Mouse (Mus musculus) kidney, adult 11 months (tissue): ENCODE data around the gene Inpp4a.

Experiments used
- DNase-seq: peaks from one replicate; pipeline ENCODE4 v3.0.0; 2022

Gene Inpp4a

DNA sequence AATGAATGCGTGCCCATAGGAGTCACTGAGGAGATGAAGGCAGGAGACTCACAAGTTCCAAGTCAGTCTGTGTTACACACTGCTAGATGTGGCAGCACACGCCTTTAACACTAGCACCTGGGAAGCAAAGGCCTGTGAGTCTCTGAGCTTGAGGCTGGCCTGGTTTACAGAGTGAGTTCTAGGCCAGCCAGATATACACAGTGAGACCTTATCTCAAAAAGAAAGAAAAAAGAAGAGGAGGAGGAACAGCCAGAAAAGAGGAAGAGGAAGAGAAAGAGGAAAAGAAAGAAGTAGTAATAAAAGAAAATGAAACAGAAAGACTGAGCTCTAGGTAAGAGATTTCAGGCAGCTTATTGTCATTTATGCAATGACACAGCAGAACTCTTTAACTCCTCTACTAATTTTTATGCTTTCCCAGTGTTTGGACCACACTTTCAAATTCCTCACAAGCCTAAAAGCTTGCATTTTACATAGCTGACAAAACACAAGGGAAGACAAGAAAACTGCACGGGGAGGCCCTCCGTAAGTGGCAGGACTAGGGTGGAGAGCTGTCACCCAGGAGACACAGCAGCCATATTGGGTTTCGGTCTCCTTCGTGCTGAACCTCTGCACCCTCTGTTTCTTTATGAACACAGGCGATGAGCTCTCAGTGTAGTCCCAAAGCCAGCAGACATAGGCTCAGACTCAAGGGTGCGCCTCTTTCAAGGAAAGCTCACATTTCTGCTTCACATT is 127.6 kb downstream of the Inpp4a start:
- no peak for DNase-seq

DNA sequence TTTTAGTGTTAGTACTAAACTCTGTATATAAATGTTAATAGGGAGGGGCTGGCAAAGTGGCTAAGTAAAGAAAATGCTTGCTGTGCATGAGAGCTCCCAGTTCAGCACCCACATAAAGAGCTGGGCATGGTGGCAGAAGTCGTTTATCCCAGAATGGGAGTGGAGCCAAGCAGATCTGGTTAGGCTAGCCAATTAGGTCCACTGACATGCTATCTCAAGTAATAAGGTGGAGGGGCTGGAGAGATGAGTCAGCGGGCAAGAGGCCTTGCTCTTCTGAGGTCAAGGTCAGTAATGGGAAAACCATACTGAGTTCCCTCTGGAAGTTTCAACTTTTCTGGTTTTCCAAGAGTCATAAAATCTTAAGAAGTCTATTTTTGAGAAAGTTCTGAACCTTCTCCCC is 129.2 kb downstream of the Inpp4a start:
- DNase-seq: no peak

DNA sequence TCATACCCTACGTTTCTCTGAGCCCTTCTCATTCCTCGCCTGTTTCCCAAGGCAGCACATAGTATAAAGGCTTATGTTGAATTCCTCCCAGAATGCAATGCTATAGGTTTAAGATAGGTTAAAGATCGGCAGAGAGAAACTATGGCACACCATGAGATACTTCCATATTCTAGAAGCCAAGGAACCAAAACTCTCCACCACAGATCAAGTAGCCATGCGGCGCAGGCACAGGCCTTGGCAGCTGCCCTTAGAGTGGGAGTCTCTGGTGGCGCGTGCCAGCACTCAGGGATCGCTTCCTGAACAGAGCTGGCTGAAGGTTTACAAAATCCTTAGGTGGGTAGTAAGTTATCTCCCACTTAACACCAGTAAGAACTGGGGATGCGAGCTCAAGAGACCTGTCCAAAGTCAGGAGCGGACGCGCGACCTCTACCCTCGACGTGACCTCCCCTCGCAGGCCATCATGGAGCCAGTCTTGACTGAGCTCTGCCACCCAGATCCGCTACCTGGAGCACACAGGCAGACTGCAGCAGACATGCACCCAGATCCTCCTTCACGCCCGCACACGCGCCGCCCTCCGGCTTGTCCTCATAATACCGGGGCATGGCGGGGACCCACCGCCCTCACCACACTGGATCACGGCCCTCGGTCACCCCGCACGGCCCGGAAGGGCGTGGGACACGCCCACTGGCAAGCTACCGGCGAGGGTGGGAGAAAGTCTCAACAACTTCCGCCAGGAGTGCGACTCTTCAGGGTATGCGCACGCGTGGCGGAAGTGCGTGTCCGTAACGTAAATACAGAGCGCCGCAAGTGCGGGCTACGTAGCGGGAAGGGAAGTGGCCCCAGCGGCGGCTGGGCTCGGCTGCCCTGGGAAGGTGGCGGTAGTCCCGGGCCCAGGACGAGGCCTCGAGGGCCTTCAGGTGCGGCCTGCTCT is 130.0 kb downstream of the Inpp4a start, which contains the start of the genes Coa5 and Unc50:
Gene Coa5, minus strand, starts transcription at position 738 of the 931 bp plus-strand sequence.
Gene Unc50, plus strand, starts transcription at position 774 of the 931 bp plus-strand sequence.
- peak; percentile 95 for DNase-seq

DNA sequence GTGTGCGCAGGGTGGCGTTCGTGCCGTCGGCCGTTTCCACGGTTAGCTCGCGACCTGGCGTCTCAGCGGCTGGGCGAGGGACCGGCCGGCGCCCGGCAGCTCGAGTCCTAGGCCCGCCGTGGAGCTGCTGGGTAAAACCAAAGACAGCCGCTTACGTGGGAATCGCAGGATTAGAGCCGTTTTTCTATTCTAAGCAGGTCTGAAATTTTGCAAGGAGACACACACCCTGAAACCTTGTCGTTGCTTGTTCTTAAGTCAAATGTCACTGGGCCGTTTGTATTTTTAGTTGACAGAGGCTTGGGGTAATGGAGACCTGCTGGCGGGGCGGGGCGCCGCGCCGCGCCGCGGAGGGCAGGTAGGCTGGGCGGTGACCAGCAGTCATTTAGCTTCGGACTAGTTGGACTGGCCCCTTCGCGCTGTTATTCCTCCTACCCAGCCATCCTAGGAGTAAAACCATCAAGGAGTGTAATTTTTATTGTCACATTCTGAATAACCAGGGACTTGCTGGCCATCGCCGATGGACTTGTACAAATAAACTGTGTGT is 130.7 kb downstream of the Inpp4a start:
- DNase-seq: no peak

DNA sequence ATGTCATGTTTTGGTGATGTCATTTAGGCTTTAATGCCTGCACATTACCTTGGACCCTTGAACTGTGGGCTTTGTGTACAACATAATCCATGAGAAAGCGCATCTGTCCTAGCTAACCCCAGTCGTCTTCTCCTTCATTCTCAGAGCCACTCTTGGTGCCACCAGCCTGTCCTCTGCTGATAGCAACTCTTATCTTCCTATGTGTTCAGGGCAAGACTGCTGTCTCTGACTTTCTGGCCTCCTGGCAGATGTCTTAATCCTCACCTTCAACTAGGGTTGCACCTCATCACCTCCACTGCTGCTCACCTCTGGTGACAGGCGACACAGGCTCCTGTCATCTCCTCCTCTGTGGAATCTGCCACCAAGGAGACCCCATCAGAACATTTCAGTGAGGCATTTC is 136.8 kb downstream of the Inpp4a start:
- no peak for DNase-seq

DNA sequence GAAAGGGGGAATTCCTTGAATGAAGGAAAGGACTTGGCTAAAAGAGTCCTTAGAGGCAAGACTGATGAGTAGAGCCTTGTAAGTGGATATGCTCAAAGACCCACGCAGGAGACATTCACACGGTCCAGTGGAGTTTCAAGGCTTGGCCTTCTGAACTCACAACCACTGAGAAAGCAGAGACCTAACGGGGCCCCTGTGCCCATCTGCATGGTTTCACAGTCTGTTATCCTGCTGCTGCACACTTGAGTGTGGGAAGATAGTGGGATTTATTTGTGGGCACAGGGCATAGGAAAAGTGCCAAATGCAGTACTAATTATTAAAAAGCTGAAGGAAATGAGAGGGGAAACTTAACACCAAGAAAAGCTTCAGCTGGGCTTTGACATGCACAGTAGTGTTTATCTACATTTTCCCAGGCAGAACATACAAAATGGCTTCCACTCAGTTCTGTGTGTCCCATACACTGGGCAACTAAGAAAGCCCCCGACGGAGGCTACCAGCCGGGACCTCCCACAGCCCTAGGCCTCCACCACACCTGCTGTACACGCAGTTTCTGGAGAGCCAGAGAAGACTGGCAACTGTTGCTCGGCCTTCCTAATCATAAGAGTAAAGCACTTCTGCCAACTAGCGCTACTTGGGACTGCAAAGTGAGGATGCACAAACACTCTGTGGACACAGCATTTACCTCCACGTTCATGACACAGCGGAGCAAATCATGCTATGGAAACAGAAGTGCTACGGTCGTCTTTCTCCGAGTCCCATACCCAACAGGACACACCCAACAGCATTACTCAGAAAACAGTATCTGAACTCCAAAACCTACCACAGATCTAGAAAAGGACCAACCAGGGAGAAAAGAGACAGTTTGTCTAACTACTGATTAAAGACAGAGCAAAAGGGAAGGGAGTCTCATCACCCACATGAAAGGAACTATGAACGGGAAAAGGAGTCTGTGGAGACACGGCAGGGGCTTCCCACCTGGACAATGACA is 143.5 kb downstream of the Inpp4a start:
- no peak for DNase-seq

DNA sequence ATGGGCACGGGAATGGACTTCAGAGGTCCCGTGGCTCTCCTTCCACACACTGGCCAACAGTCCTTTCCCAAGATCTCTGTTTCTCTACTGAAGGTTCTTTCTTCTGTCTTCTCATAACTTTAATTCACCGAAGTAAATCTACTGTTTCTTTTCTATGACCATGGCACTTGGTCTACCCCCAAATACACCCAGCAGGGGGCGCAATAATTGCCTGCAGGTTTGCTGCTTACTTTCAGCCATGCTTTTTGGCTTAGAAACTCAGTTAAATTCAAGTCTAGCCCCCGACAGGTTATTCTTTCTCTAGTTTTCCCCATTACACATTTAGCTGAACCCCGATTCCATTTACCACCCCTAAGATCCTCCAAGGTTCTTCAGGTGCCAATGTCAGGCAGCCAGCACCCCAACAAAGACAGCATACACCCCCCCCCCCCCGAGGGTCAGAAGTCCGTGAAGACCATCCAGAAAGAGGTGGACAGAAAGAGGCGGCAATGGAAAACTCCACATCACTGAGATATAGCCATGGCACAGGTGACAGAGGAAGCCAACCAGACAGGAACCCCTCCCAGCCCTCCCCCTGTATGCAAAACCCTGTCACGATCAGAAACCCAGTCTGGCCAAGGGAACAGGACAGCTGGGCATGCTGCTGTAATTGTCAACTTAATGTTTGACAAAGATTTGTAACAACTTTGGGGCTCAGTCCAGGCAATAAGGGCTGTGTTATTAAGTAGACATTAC is 148.9 kb downstream of the Inpp4a start:
- peak; percentile 19 for DNase-seq

DNA sequence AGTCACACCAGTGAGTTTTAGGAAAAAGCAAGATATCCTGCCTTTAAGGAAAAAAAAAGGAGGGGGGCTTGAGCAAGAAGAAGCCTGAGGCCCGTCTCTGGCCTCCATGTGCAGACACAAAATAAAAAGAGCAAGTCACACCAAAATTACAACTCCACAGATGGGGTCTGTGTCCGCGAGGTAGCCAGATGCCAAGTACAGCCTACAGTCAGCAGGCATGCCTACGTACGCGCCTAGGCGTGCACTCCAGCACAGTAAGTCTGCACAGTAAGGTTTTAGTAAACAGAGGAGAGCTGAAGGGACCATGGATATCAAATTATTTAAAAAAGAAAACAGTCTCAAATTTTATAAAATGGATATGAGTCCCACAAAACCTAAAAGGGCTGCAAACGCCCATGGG is 151.6 kb downstream of the Inpp4a start:
- no peak for DNase-seq

DNA sequence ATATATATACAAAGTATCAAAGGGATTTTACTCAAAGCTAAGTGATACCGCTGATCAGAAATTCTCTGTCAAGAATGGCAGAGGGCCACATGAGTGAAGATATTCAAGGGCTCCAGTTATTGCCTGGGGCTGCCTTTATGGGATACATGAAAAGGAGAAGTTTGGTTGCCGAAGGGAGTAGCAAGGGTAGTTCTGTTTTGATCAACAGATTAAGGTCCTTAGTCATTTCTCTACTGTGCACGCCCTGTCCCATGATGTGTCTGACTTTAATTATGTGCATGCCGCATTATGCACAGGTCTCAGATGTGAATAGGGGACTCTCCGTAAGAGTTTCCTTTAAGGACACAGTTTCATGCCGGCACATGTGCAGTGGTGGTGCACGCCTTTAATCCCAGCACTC is 157.9 kb downstream of the Inpp4a start:
- DNase-seq: no peak
